Mouse (Mus musculus) erythroblast, embryonic 14.5 days (primary cell): ENCODE data around the gene Mcu. TPM values are rescaled to one million over a fixed set of nuclear protein-coding genes. Genes with fewer than 3 reads are reported as not detected.
A peak's percentile ranks its signal among the peaks of the same experiment; 100 is the strongest.

Experiments used
- H3K27me3 ChIP-seq: 2 replicates; pipeline ENCODE4 v1.6.1; 2012; ENCODE audit warnings: inconsistent platforms; ENCODE audit not compliant: control insufficient read depth
- H3K36me3 ChIP-seq: 2 replicates; pipeline ENCODE4 v1.6.1; 2012; ENCODE audit warnings: mild to moderate bottlenecking, inconsistent platforms; ENCODE audit not compliant: control insufficient read depth
- H3K4me1 ChIP-seq: 2 replicates; pipeline ENCODE4 v1.6.1; 2012; ENCODE audit warnings: inconsistent platforms; ENCODE audit not compliant: control insufficient read depth
- H3K4me3 ChIP-seq: replicated peaks from 2 replicates; pipeline ENCODE3; 2012; ENCODE audit warnings: moderate library complexity, mild to moderate bottlenecking, inconsistent platforms
- H3K9me3 ChIP-seq: 2 replicates; pipeline ENCODE4 v1.6.1; 2012; ENCODE audit warnings: low read length, inconsistent platforms, mixed read lengths; ENCODE audit not compliant: control insufficient read depth
- GATA1 ChIP-seq: IDR thresholded peaks from 2 replicates; pipeline ENCODE4 v1.6.1; 2012; ENCODE audit warnings: low read length, inconsistent platforms, mixed read lengths
- TAL1 ChIP-seq: IDR thresholded peaks from 3 replicates; pipeline ENCODE4 v1.6.1; 2012; ENCODE audit warnings: low read length, inconsistent platforms, mixed read lengths
- polyA plus RNA-seq: library from polyadenylated mRNA; stranded (reverse); fragments of >175 nt; gene quantifications from 2 replicates; pipeline ENCODE4 v1.2.3, GENCODE M21; 2012

The Mcu gene
- polyA plus RNA-seq, 1 experiment, result 0.36 TPM

DNA sequence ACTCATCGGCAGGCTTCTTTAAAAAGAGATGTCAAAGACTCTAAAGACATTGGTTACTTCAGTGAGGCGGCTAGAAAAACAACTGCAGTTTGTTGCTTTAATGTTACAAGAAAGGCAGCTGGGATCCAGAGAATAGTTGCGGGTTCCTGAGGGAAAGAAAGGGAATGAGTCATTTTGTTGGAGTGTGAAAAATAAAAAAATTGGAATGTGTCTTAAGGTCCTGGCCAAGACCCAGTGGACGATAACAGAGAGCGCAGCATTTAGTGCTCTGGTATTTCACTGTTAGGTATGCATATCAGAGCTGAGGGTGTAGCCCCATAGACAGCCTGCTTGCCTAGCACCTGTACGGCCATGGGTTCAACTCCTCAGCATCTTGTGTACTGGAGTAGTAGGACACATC, 22.1 kb upstream of the Mcu start:
- H3K4me3 ChIP-seq, result no peak overlapping the region
- no peaks in the 10 kb centered on the region for H3K27me3 ChIP-seq
- TF ChIP-seq GATA1 (no peak), TAL1 (no peak)
- H3K4me1 ChIP-seq, result no peaks in the 10 kb centered on the region
- no peaks in the 10 kb centered on the region for H3K9me3 ChIP-seq
- H3K36me3 ChIP-seq, result no peaks in the 10 kb centered on the region

DNA sequence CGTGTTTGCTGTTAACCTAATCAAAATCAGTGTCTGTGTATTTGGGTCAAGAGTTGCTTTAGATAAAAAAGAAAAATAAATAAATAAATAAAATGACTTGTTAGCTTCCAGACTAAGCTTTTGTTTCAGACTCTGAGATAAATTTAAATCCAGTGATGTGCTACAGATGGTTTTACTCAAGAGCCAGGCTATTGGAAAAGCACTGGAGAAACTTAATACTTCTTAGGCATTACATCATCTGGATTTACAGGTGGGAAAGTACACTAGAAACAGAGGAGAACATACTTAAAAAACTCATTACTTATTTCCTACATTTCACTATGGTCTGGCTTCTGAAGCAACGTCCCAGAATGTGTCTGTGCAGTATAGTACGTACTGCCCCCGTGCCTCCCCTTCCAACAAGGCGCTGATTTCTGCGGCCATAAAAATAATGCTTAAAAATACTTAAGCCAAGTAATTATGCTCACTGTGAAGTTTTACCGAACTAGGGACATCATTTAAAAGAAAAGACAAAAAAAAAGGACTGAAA, 21.2 kb upstream of the Mcu start:
- no peaks in the 10 kb centered on the region for H3K9me3 ChIP-seq
- TF ChIP-seq TAL1, result no peak
- no peaks in the 10 kb centered on the region for H3K4me1 ChIP-seq
- no peaks in the 10 kb centered on the region for H3K27me3 ChIP-seq
- no peak overlapping the region for H3K4me3 ChIP-seq
- no peaks in the 10 kb centered on the region for H3K36me3 ChIP-seq

- Histone ChIP-seq H3K27me3 (no peaks in the 10 kb centered on the region), H3K36me3 (no peaks in the 10 kb centered on the region), H3K4me1 (no peaks in the 10 kb centered on the region), H3K9me3 (no peaks in the 10 kb centered on the region), H3K4me3 (peak overlapping the region; percentile 6)
- no peak for TF ChIP-seq TAL1
- no peak for TF ChIP-seq GATA1
Measured at GRCm38 (mm10) chr10:59636751-59637533, 20.4 kb upstream of the Mcu start.

DNA sequence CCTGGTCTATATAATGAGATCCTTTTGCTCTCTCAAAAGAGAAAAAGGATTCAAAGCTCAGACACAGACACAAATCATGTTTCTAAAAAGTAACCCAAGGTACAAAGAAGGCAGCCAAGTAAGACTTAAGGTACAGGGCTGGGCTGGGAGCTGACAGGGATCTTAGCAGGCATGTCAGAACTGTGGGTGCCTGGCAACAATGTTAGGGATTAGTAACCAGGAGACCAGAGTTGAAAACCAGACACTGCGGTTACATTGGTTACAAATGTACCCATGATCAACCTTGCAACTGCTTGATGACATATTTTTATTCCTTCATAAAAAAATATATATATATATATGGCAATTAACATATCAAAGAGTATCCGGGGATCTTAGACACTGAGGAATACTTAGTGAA, 19.6 kb upstream of the Mcu start:
- TF ChIP-seq GATA1 (no peak), TAL1 (no peak)
- H3K4me1 ChIP-seq, result no peaks in the 10 kb centered on the region
- H3K36me3 ChIP-seq, result no peaks in the 10 kb centered on the region
- no peaks in the 10 kb centered on the region for H3K27me3 ChIP-seq
- H3K9me3 ChIP-seq, result no peaks in the 10 kb centered on the region
- no peak overlapping the region for H3K4me3 ChIP-seq

GRCm38 (mm10) chr10:59629506-59629782, 13.0 kb upstream of the Mcu start:
- no peaks in the 10 kb centered on the region for H3K9me3 ChIP-seq
- TF ChIP-seq GATA1 (no peak), TAL1 (no peak)
- no peak overlapping the region for H3K4me3 ChIP-seq
- H3K4me1 ChIP-seq, result no peaks in the 10 kb centered on the region
- H3K27me3 ChIP-seq, result no peaks in the 10 kb centered on the region
- H3K36me3 ChIP-seq, result no peaks in the 10 kb centered on the region

DNA sequence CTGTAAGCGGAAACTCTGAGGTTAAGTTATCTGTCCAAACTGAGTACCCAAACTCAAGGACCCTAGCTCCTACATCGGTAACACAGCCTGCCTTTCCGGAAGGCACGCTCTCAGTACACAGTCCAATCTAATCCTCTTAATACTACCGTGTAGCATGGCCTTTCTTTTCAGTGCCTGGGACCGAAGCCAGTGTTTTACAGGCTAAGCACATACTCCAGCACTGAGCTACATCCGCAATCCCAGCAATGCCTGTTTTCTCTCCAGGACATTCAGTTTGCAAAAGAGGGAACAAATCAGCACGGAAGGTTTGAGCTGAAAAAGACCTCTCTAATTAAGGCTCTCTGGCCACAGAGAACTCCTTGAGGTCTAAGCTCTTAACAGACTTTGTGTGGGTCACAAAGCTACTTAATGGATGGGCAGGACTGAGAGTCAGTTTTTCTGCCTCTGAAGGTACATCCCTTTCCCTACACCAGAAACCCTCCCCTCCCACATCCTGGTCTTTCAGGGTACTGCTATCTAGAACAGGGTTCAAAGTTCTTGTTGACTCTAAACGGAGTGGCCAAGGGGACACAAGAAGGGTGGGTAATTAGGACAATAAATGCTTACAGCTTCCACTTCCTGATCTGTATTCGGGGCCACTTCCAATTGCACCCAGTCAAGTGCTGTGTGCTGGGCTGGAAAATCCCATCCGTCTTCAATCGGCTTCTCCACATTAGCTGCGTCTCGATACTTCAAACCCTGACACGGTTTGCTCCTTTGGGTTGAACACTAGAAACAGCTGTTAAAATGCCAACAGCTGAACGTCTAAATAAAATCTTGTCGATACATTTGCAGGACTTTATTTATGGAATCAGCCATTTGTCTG, 12.4 kb upstream of the Mcu start:
- H3K4me1 ChIP-seq, result no peaks in the 10 kb centered on the region
- H3K27me3 ChIP-seq, result no peaks in the 10 kb centered on the region
- no peaks in the 10 kb centered on the region for H3K9me3 ChIP-seq
- no peak for TF ChIP-seq GATA1
- TF ChIP-seq TAL1, result no peak
- H3K36me3 ChIP-seq, result no peaks in the 10 kb centered on the region
- no peak overlapping the region for H3K4me3 ChIP-seq

GRCm38 (mm10) chr10:59623496-59623895, 7.0 kb upstream of the Mcu start:
- Histone ChIP-seq H3K36me3 (no peaks in the 10 kb centered on the region), H3K4me3 (no peak overlapping the region), H3K4me1 (no peaks in the 10 kb centered on the region), H3K9me3 (no peaks in the 10 kb centered on the region), H3K27me3 (peaks cover 11% of the 10 kb centered on the region)
- TF ChIP-seq TAL1 (no peak), GATA1 (no peak)

- H3K9me3 ChIP-seq, result no peaks in the 10 kb centered on the region
- TF ChIP-seq TAL1, result no peak
- TF ChIP-seq GATA1, result no peak
- peaks cover 10% of the 10 kb centered on the region for H3K4me1 ChIP-seq
- H3K36me3 ChIP-seq, result no peaks in the 10 kb centered on the region
- H3K27me3 ChIP-seq, result peaks cover 17% of the 10 kb centered on the region
- no peak overlapping the region for H3K4me3 ChIP-seq
Measured at GRCm38 (mm10) chr10:59621355-59621754, 4.9 kb upstream of the Mcu start.

GRCm38 (mm10) chr10:59617776-59618175, 1.3 kb upstream of the Mcu start:
- TF ChIP-seq TAL1, result no peak
- Histone ChIP-seq H3K4me3 (no peak overlapping the region), H3K36me3 (no peaks in the 10 kb centered on the region)

More at GRCm38 (mm10) chr10:59617776-59618175, 1.3 kb upstream of the Mcu start:
- Histone ChIP-seq H3K27me3 (peaks cover 29% of the 10 kb centered on the region), H3K9me3 (no peaks in the 10 kb centered on the region), H3K4me1 (peaks cover 24% of the 10 kb centered on the region)
